Mouse (Mus musculus): ENCODE results near the gene Chkb. TPM values are rescaled to one million over a fixed set of nuclear protein-coding genes. Genes with fewer than 3 reads are reported as not detected.

The Chkb gene
- polyA plus RNA-seq, 1 experiment from 2014 or later = 81.4 TPM

DNA sequence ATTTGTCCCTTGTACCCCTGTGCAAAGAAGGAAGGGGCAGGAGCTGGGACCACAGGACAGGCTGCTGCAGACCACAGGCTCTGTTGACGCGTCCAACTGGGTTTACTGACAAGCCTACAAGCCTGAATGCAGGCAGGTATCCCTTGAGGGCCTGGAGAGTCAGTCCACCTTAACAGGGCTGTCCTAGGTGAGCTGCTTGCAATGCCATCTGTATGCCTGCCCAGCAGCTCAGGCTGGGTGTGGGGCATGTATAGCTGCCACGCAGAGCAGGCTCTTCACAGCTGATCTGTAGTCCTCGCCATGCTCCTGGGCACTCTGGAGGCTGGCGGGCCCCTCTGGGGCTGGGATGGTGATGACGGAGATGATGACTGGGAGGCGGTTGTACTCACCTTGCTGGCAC, 45.1 kb downstream of the Chkb start, which contains the start of gene Klhdc7b:
TSS of gene Klhdc7b (plus strand) at position 301 of the 400 bp plus-strand sequence.
- no peak for ATAC-seq
- 92% methylated on average over 7 of the region's 7 CpGs for WGBS

DNA sequence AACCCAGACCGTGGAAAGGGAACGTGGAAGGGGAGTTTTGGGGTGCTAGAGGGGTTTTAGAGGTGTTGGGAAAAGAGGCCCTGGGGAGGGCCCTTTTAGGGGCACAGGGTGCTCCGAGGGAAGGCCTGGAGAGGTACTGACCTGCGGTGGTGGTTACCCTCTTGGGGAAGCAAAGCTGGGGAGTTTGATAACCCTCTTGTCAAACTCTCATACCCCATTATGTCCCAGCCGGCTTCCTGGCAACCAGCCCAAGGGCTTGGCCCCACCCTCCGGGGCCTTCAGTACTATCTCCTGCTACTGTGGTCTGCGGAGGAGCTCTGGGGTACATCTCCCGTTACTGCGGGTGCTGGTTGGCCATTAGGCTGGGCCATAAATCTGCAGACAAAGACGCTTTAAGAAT, 50.3 kb downstream of the Chkb start:
- Histone ChIP-seq H3K4me1 (replicated peaks) (peaks cover 22% of the 10 kb centered on the region), H3K9me3 (no peaks in the 10 kb centered on the region), H3K27ac (no peak overlapping the region), H3K9ac (replicated peaks) (peak overlapping the region; percentile 58; the same call in 1 of the 2 replicates), H3K4me3 (replicated peaks) (peak overlapping the region; percentile 38), H3K36me3 (no peaks in the 10 kb centered on the region), H3K27me3 (peaks cover 51% of the 10 kb centered on the region), H3K4me2 (replicated peaks) (peak overlapping the region; percentile 64)
- ATAC-seq = peak; percentile 13; the same call in 1 of the 2 replicates
- 17% methylated on average over 10 of the region's 10 CpGs for WGBS

More for the DNA sequence above, 45.1 kb downstream of the Chkb start, which contains the start of gene Klhdc7b:
- no peak within 1 kb of the TSS for H3K4me2 ChIP-seq (replicated peaks)
- H3K9me3 ChIP-seq = no peaks in the 10 kb centered on the region
- H3K9ac ChIP-seq (replicated peaks) = no peak within 1 kb of the TSS
- no peaks in the 10 kb centered on the region for H3K36me3 ChIP-seq
- no peak within 1 kb of the TSS for H3K27ac ChIP-seq
- peaks cover 13% of the 10 kb centered on the region for H3K27me3 ChIP-seq
- no peaks in the 10 kb centered on the region; the same call in 1 of the 2 replicates for H3K4me1 ChIP-seq (replicated peaks)
- no peak within 1 kb of the TSS for H3K4me3 ChIP-seq (replicated peaks)

DNA sequence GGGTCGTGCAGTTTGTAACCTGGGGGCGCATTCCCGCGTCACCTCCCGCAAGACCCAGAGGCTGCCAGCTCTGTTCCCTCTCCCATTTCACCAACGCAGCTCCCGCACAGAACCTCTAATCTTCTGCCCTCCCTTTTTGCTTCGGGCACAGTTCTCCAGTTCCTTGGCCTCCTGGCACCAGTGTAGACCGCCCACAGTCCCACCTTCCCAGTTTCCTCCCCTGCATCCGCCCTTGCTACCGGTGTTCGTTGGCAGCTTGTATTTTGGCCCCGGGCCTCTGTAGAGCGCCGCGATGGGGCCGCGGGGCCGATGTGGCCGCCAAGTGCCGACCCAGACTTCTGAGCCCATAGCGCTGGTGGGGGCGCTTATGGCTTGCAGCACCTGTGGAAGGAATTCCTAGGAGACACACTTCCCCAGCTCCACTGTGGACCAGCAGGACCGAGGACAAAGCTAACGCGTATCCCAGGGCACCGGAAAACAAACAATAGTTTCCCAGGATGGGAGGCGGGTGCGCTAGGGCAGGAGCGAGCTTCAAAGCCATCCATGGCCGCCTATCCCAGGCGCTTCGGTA, 50.8 kb downstream of the Chkb start, which contains the start of gene Odf3b:
TSS of gene Odf3b (minus strand) at position 452 of the 571 bp plus-strand sequence.
- peak; percentile 21; the same call in 1 of the 2 replicates for ATAC-seq
- H3K9ac ChIP-seq (replicated peaks) = peak within 1 kb of the TSS; percentile 58
- 1% methylated on average over 33 of the region's 33 CpGs for WGBS
- H3K36me3 ChIP-seq = no peaks in the 10 kb centered on the region
- peaks cover 51% of the 10 kb centered on the region for H3K27me3 ChIP-seq
- no peak within 1 kb of the TSS for H3K27ac ChIP-seq
- H3K4me2 ChIP-seq (replicated peaks) = peak within 1 kb of the TSS; percentile 64
- H3K9me3 ChIP-seq = no peaks in the 10 kb centered on the region
- peak within 1 kb of the TSS; percentile 38 for H3K4me3 ChIP-seq (replicated peaks)
- H3K4me1 ChIP-seq (replicated peaks) = peaks cover 27% of the 10 kb centered on the region

DNA sequence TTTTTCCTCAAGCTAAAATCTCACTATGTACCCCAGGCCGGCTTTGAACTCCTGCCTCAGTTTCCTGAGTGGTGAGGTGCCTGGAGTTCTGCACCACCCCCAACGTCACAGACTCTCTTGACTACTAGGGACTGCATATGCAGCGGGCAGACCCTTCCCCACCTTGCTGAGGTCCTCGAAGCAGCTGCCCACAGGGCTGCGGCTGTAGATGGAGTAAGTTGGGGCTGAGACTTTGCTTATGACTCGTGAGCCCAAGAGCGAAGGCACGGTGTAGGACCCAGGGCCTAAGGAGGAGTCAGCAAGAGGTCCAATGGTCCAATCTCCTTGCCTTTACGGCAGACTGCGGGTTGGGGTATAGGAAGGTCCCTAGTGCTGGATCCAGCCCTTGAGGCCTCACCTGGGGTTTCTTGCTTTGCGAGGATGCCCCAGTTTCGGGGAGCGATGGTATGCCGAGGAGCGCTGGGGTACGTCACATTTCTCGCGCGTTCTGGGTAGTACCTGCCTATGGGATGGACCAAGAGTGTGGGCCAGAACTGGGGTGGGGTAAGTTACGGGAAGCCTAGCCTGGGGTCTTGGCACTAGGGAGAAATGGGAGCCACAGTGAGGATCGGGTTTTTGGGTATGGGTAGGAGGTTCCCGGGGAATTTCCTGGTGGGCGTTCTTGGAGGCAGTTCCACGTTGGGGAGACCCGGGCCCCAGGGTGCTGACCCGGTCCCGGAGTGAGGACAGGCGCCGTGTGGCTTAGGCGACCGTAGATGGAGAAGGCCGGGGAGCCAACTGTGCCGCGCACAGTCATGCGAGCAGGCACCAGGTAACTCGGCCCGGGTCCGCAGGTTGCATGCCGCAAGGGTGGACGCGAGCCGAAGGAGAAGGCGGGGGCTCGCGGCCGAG, 51.5 kb downstream of the Chkb start:
- no peaks in the 10 kb centered on the region for H3K36me3 ChIP-seq
- H3K9ac ChIP-seq (replicated peaks) = peak overlapping the region; percentile 58
- peak overlapping the region; percentile 64 for H3K4me2 ChIP-seq (replicated peaks)
- peaks cover 29% of the 10 kb centered on the region for H3K4me1 ChIP-seq (replicated peaks)
- WGBS = 13% methylated on average over 42 of the region's 46 CpGs
- peak overlapping the region; percentile 38 for H3K4me3 ChIP-seq (replicated peaks)
- no peaks in the 10 kb centered on the region for H3K9me3 ChIP-seq
- ATAC-seq = no peak
- peaks cover 51% of the 10 kb centered on the region for H3K27me3 ChIP-seq
- H3K27ac ChIP-seq = no peak overlapping the region

DNA sequence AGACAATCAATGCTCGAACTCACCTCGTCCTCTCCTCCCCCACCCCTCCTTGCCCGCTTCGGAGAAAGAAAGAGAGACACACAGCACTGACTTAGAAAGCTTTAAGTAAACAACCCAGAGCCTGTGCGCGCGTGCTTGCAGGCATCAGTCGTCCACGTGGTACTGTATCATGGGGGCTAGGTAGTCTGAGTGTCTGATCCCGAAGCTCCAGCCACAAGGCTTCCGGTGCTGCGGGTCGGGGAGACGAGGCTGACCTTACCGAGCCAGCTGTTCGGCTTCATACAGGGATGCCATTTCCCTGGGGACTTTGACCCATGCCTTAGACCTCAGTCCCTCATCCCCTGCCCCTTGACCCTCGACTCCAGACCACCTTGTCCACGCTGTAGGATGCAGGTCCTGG, 52.3 kb downstream of the Chkb start:
- no peak for ATAC-seq
- 7% methylated on average over 18 of the region's 18 CpGs for whole genome bisulfite sequencing
- Histone ChIP-seq H3K27me3 (peaks cover 51% of the 10 kb centered on the region), H3K27ac (no peak overlapping the region), H3K4me2 (replicated peaks) (no peak overlapping the region), H3K9me3 (no peaks in the 10 kb centered on the region), H3K36me3 (peaks cover 4% of the 10 kb centered on the region), H3K4me3 (replicated peaks) (no peak overlapping the region), H3K9ac (replicated peaks) (no peak overlapping the region), H3K4me1 (replicated peaks) (peaks cover 37% of the 10 kb centered on the region)

DNA sequence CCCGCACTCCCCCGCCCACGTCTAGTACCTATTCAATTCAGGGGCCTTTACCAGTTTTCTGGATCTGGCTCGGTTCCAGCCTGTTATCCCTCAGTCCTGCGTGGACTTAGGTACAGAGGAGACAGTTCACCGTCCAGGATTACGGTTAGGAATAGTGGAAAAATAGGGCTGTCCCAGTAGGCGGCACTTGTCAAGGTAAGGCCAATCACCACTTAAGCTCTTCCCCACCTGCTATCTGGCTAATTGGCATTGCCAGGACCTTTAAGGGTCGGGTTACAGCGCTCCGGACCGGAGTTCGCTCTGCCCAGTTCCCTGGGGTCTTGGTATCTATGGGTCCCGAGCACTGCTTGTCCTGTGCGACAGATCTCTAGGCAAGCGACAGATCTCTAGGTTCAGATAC, 52.8 kb downstream of the Chkb start, which contains the start of gene Tymp:
TSS of gene Tymp (minus strand) at position 83 of the 400 bp plus-strand sequence.
- H3K27ac ChIP-seq = no peak within 1 kb of the TSS
- H3K36me3 ChIP-seq = peaks cover 8% of the 10 kb centered on the region
- peaks cover 39% of the 10 kb centered on the region for H3K4me1 ChIP-seq (replicated peaks)
- H3K27me3 ChIP-seq = peaks cover 51% of the 10 kb centered on the region
- 27% methylated on average over 16 of the region's 16 CpGs for WGBS
- H3K9ac ChIP-seq (replicated peaks) = no peak within 1 kb of the TSS
- no peaks in the 10 kb centered on the region for H3K9me3 ChIP-seq
- no peak within 1 kb of the TSS for H3K4me2 ChIP-seq (replicated peaks)
- no peak within 1 kb of the TSS for H3K4me3 ChIP-seq (replicated peaks)
- no peak for ATAC-seq

Other genes starting within 250 kb of the Chkb start
- 102 and 115 TPM in 2 replicates for gene Plxnb2, start 249.1 kb downstream of the Chkb start, polyA plus RNA-seq (2015; fragmentation: Nextera tagmentation; extraction: Ambion mirVana)
- gene Dennd6b, start 233.4 kb downstream of the Chkb start, polyA plus RNA-seq (2015; fragmentation: Nextera tagmentation; extraction: Ambion mirVana) = 84.0 and 85.3 TPM in 2 replicates
- gene Ppp6r2, start 218.4 kb downstream of the Chkb start, polyA plus RNA-seq (2015; fragmentation: Nextera tagmentation; extraction: Ambion mirVana) = 75.7 and 86.6 TPM in 2 replicates
- gene Sbf1, start 114.6 kb downstream of the Chkb start, polyA plus RNA-seq (2015; fragmentation: Nextera tagmentation; extraction: Ambion mirVana) = 80.6 and 88.7 TPM in 2 replicates
- gene Adm2, start 107.2 kb downstream of the Chkb start, polyA plus RNA-seq (2015; fragmentation: Nextera tagmentation; extraction: Ambion mirVana) = not detected in 2 replicates
- gene Miox, start 95.5 kb downstream of the Chkb start, polyA plus RNA-seq (2015; fragmentation: Nextera tagmentation; extraction: Ambion mirVana) = not detected in 2 replicates
- gene Lmf2, start 74.2 kb downstream of the Chkb start, polyA plus RNA-seq (2015; fragmentation: Nextera tagmentation; extraction: Ambion mirVana) = 32.1 and 36.4 TPM in 2 replicates
- gene Ncaph2, start 74.2 kb downstream of the Chkb start, polyA plus RNA-seq (2015; fragmentation: Nextera tagmentation; extraction: Ambion mirVana) = 121 and 130 TPM in 2 replicates
- gene Sco2, start 56.1 kb downstream of the Chkb start, polyA plus RNA-seq (2015; fragmentation: Nextera tagmentation; extraction: Ambion mirVana) = 7.3 and 9.4 TPM in 2 replicates
- gene Tymp, start 52.9 kb downstream of the Chkb start, polyA plus RNA-seq (2015; fragmentation: Nextera tagmentation; extraction: Ambion mirVana) = 2.3 and 2.4 TPM in 2 replicates
- gene Odf3b, start 50.6 kb downstream of the Chkb start, polyA plus RNA-seq (2015; fragmentation: Nextera tagmentation; extraction: Ambion mirVana) = 1.3 TPM in 2 replicates
- not detected in 2 replicates for gene Klhdc7b, start 45.0 kb downstream of the Chkb start, polyA plus RNA-seq (2015; fragmentation: Nextera tagmentation; extraction: Ambion mirVana)
- not detected in 2 replicates for gene Syce3, start 19.4 kb downstream of the Chkb start, polyA plus RNA-seq (2015; fragmentation: Nextera tagmentation; extraction: Ambion mirVana)
- 0.94 and 1.3 TPM in 2 replicates for gene Cpt1b, start 4.0 kb downstream of the Chkb start, polyA plus RNA-seq (2015; fragmentation: Nextera tagmentation; extraction: Ambion mirVana)
- gene C730034F03Rik, start 319 bp downstream of the Chkb start, polyA plus RNA-seq (2015; fragmentation: Nextera tagmentation; extraction: Ambion mirVana) = 6.6 and 6.9 TPM in 2 replicates
- gene Gm44502, start 212 bp downstream of the Chkb start, polyA plus RNA-seq (2015; fragmentation: Nextera tagmentation; extraction: Ambion mirVana) = not detected in 2 replicates
- 72.9 and 75.9 TPM in 2 replicates for gene Mapk8ip2, start 24.0 kb upstream of the Chkb start, polyA plus RNA-seq (2015; fragmentation: Nextera tagmentation; extraction: Ambion mirVana)
- 16.7 and 17.6 TPM in 2 replicates for gene Arsa, start 47.5 kb upstream of the Chkb start, polyA plus RNA-seq (2015; fragmentation: Nextera tagmentation; extraction: Ambion mirVana)
- 13.3 and 14.8 TPM in 2 replicates for gene Shank3, start 69.7 kb upstream of the Chkb start, polyA plus RNA-seq (2015; fragmentation: Nextera tagmentation; extraction: Ambion mirVana)
- gene Acr, start 138.4 kb upstream of the Chkb start, polyA plus RNA-seq (2015; fragmentation: Nextera tagmentation; extraction: Ambion mirVana) = 2.5 and 2.6 TPM in 2 replicates
- gene Rabl2, start 162.0 kb upstream of the Chkb start, polyA plus RNA-seq (2015; fragmentation: Nextera tagmentation; extraction: Ambion mirVana) = 70.8 and 80.3 TPM in 2 replicates